Mouse (Mus musculus) kidney, adult 2 months (tissue): Measurements from ENCODE around the gene Cfap73. TPM values are rescaled to one million over a fixed set of nuclear protein-coding genes. Genes with fewer than 3 reads are reported as not detected.

ENCODE experiments used
- DNase-seq: peaks from one replicate; pipeline ENCODE4 v3.0.0; 2021
- H3K27ac ChIP-seq: fragments of 200-500 bp; 2 replicates; pipeline ENCODE4 v1.5.1; 2012; ENCODE audit warnings: low read depth, low read length, control low read depth, inconsistent platforms; ENCODE audit not compliant: insufficient read depth
- H3K27me3 ChIP-seq: fragments of 200-500 bp; replicated peaks from 2 replicates; pipeline ENCODE4 v1.6.1; 2012; ENCODE audit warnings: mild to moderate bottlenecking, moderate library complexity, low read length, inconsistent platforms; ENCODE audit not compliant: control insufficient read depth, insufficient read depth
- H3K36me3 ChIP-seq: fragments of 200-500 bp; 2 replicates; pipeline ENCODE4 v1.6.1; 2012; ENCODE audit warnings: mild to moderate bottlenecking, moderate library complexity, low read length, inconsistent platforms; ENCODE audit not compliant: control insufficient read depth, insufficient read depth
- H3K4me1 ChIP-seq: fragments of 200-500 bp; 2 replicates; pipeline ENCODE4 v1.6.1; 2011; ENCODE audit warnings: low read length; ENCODE audit not compliant: control insufficient read depth, insufficient read depth
- H3K4me3 ChIP-seq: fragments of 200-500 bp; 2 replicates; pipeline ENCODE4 v1.5.1; 2011; ENCODE audit warnings: mild to moderate bottlenecking, low read depth, low read length, control low read depth; ENCODE audit not compliant: insufficient read depth
- CTCF ChIP-seq: fragments of 200-500 bp; conservative IDR thresholded peaks from 2 replicates; pipeline ENCODE4 v1.5.1; 2011; ENCODE audit warnings: low read depth, mild to moderate bottlenecking, control low read depth, low read length, moderate library complexity, mixed read lengths; ENCODE audit not compliant: insufficient read depth, insufficient read length
- POLR2A ChIP-seq: fragments of 200-500 bp; IDR thresholded peaks from one replicate; pipeline ENCODE4 v1.6.1; 2011; ENCODE audit warnings: low read depth, low read length, control low read depth
- WGBS: fragments of 180-500 bp; shearing (Covaris S2); methylation state at CpG from one replicate; pipeline ENCODE4 v1.1.7; 2018; 5-methylcytosine and 5-hydroxymethylcytosine counted together
- polyA plus RNA-seq: library from polyadenylated mRNA; depleted of rRNA; stranded (reverse); fragments of >200 nt; gene quantifications from 2 replicates; pipeline ENCODE4 v1.2.3, GENCODE M21; 2012

The Cfap73 gene
- polyA plus RNA-seq, 1 experiment, result not detected

GRCm38 (mm10) chr5:120622198-120622851, 11.7 kb downstream of the Cfap73 start:
- TF ChIP-seq CTCF, result no peak
- Histone ChIP-seq H3K4me3 (no peak overlapping the region), H3K36me3 (peaks cover 2% of the 10 kb centered on the region), H3K27me3 (no peaks in the 10 kb centered on the region), H3K4me1 (0 out of 2 replicates have a peak, but pooled peaks cover 3% of the 10 kb centered on the region), H3K27ac (peak overlapping the region; percentile 41; the same call in 1 of the 2 replicates)
- peak; percentile 58 for DNase-seq
- 57% methylated on average over 5 of the region's 5 CpGs for WGBS

GRCm38 (mm10) chr5:120621846-120622197, 12.2 kb downstream of the Cfap73 start:
- Histone ChIP-seq H3K4me3 (no peak overlapping the region), H3K4me1 (0 out of 2 replicates have a peak, but pooled peaks cover 3% of the 10 kb centered on the region), H3K27ac (peak overlapping the region; percentile 41; the same call in 1 of the 2 replicates), H3K27me3 (no peaks in the 10 kb centered on the region), H3K36me3 (peaks cover 2% of the 10 kb centered on the region)
- WGBS, result 81% methylated on average over 10 of the region's 10 CpGs
- no peak for TF ChIP-seq POLR2A
- TF ChIP-seq CTCF, result no peak
- DNase-seq, result no peak

- DNase-seq, result peak; percentile 73
- WGBS, result 64% methylated on average over 23 of the region's 23 CpGs
- TF ChIP-seq POLR2A (no peak), CTCF (no peak)
- Histone ChIP-seq H3K27ac (peak overlapping the region; percentile 29; the same call in 1 of the 2 replicates), H3K27me3 (no peaks in the 10 kb centered on the region), H3K36me3 (peaks cover 2% of the 10 kb centered on the region), H3K4me1 (0 out of 2 replicates have a peak, but pooled peaks cover 3% of the 10 kb centered on the region), H3K4me3 (no peak overlapping the region)
These were observed 12.8 kb downstream of the Cfap73 start for GRCm38 (mm10) chr5:120621078-120621765.

- peaks cover 2% of the 10 kb centered on the region for H3K36me3 ChIP-seq
- WGBS, result 68% methylated on average over 18 of the region's 18 CpGs
- no peaks in the 10 kb centered on the region for H3K27me3 ChIP-seq
- peak overlapping the region; percentile 22; the same call in 1 of the 2 replicates for H3K27ac ChIP-seq
- 0 out of 2 replicates have a peak, but pooled peaks cover 3% of the 10 kb centered on the region for H3K4me1 ChIP-seq
- TF ChIP-seq CTCF (peak; percentile 93), POLR2A (no peak)
- peak; percentile 80 for DNase-seq
- H3K4me3 ChIP-seq, result no peak overlapping the region
These were observed 13.5 kb downstream of the Cfap73 start for GRCm38 (mm10) chr5:120620375-120621077.

- no peak overlapping the region for H3K27ac ChIP-seq
- DNase-seq, result peak; percentile 47
- no peaks in the 10 kb centered on the region for H3K27me3 ChIP-seq
- H3K4me1 ChIP-seq, result 0 out of 2 replicates have a peak, but pooled peaks cover 3% of the 10 kb centered on the region
- no peak for TF ChIP-seq POLR2A
- peak; percentile 89 for TF ChIP-seq CTCF
- H3K4me3 ChIP-seq, result no peak overlapping the region
- 27% methylated on average over 5 of the region's 5 CpGs for WGBS
- H3K36me3 ChIP-seq, result no peaks in the 10 kb centered on the region; the same call in none of the 2 replicates
These were observed 14.8 kb downstream of the Cfap73 start for GRCm38 (mm10) chr5:120619201-120619600.

- no peaks in the 10 kb centered on the region; the same call in none of the 2 replicates for H3K36me3 ChIP-seq
- DNase-seq, result no peak
- H3K4me3 ChIP-seq, result no peak overlapping the region
- H3K4me1 ChIP-seq, result 0 out of 2 replicates have a peak, but pooled peaks cover 3% of the 10 kb centered on the region
- no peaks in the 10 kb centered on the region for H3K27me3 ChIP-seq
- TF ChIP-seq CTCF (no peak), POLR2A (no peak)
- no peak overlapping the region for H3K27ac ChIP-seq
- 89% methylated on average over 12 of the region's 12 CpGs for WGBS
These were observed 15.3 kb downstream of the Cfap73 start for GRCm38 (mm10) chr5:120618778-120619177.
